Mouse (Mus musculus) retina, postnatal 7 days (tissue): Measurements from ENCODE around the gene Olfr1511.
"Not testable (repeated sequence)": the region's sequence is repeated elsewhere in the genome, so short reads cannot be mapped to it uniquely, and the experiment has no call there.

ENCODE experiments used
- DNase-seq: peaks from one replicate; pipeline ENCODE4 v3.0.0-alpha.2; 2012; ENCODE audit warnings: low read depth, low spot score

Gene Olfr1511

DNA sequence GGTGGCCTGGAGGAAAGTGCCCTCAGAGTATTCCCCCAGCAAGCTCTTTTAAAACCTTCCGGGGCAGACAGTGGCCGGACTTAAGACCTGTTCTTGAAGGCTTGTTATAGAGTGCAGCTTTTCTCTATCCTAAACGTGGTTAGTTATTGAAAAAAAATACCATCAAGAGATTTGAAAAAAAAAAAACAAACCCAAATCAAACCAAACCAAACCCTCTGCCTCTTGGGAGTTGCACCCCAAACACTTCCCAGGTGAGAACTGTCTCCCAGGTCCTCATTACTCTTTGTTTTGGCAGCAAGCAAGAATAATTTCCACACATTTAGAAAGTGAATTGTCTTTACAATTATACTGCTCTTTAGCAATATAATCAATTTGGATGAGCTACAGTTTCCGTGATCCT, at the start of gene Olfr1511:
Gene Olfr1511, minus strand, starts transcription at position 101 of the 400 bp plus-strand sequence.
- DNase-seq, result no peak

DNA sequence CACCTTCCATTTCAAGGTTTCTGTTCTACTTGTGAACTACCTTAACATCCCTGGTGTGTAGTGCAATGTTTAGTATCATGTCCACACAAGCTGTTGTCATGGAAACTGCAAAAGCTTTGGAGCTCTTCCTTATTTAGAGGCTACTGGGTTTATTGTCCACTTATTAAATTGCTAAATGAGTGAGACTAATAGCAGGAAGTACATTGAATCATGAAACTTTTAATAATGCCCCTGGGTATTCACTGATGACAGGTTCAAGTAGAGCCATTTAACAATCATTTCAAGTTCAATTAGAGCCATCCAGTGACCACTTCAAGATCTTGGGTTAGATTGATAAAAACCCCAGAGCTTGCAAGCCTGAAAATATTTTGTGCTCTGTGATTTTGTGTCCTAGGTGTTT, 45.5 kb upstream of the Olfr1511 start, which contains the start of gene Olfr1509:
Gene Olfr1509, plus strand, starts transcription at position 301 of the 400 bp plus-strand sequence.
- no peak for DNase-seq

DNA sequence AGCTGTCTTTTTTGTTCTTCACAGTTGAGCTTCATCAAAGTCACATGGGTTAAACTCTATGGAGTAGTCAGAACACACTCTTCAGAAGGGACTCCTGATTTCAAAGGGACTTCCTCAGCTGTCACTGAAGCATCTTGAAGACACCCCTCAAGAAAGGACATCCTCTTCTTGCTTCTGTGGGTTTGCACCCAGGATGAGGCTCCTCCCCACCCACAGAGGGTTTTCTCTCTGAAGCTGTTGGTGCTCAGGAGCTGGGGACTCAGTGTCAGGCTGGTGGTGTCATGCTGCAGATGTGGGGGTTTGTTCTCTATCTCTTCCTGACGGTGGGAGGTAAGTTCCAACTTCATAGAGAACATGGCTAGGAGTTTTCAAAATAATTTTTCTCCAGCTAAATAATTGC, 30.5 kb upstream of the Olfr1511 start:
- DNase-seq, result no peak

DNA sequence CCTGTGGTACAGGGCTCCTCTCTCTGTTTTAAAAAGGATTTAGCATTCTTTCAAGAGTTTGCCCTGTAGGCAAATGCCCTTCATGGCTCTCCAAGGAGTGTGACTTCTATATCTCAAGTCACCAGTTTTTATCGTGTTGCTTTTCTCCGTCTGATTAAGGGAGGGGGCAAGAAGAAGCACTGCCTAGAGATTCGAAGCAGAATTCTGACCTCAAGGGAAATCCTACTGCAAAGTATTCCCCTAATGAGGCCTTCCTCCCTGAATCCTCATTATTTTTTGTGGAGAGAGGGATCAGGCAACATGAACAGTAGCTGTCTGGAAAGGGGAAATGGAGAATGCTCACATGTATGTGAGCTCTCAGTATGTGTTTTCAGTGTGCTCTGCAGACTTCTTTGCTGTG, 17.1 kb upstream of the Olfr1511 start, which contains the start of gene Olfr1510:
Gene Olfr1510, minus strand, starts transcription at position 101 of the 400 bp plus-strand sequence.
- no peak for DNase-seq

DNA sequence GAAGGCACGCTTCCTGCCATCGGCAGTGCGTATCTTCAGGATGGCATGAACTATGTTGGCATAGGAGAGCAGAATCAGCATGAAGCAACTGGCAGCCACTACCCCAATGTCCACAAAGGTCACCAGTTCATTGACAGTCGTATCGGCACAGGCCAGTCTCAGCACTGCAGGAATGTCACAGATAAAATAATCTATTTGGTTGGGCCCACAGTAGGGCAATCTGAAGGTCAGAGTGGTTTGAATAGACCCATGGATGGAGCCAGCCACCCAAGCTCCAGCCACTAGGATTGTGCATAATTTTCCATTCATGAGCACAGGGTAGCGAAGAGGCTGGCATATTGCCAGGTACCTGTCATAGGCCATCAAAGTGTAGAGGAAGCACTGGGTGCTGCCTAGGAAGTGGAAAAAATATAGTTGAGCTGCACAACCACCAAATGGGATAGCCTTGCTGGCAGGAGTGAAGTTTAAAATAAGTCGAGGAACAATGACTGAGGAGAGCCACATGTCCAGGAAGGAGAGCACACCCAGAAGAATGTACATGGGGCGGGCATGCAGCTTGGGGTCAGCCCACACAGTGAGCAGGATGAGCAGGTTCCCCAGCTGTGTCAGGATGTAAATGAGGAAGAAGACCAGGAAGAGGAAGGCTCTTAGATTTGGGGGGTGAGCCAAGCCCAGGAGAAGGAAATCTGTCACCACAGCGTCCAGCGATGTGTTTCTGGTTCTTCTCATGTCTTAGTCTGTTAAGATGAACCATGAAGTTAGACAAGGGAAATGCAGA, 13.2 kb upstream of the Olfr1511 start:
- DNase-seq, result not testable (repeated sequence)

DNA sequence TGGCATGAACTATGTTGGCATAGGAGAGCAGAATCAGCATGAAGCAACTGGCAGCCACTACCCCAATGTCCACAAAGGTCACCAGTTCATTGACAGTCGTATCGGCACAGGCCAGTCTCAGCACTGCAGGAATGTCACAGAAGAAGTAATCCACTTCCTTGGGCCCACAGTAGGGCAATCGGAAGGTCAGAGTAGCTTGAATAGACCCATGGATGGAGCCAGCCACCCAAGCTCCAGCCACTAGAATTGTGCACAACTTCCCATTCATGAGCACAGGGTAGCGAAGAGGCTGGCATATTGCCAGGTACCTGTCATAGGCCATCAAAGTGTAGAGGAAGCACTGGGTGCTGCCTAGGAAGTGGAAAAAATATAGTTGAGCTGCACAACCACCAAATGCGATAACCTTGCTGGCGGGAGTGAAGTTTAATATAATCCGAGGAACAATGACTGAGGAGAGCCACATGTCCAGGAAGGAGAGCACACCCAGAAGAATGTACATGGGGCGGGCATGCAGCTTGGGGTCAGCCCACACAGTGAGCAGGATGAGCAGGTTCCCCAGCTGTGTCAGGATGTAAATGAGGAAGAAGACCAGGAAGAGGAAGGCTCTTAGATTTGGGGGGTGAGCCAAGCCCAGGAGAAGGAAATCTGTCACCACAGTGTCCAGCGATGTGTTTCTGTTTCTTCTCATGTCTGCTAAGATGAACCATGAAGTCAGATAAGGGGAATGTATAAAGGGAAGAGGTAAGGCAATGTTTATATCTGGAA, 6.9 kb downstream of the Olfr1511 start:
- not testable (repeated sequence) for DNase-seq

DNA sequence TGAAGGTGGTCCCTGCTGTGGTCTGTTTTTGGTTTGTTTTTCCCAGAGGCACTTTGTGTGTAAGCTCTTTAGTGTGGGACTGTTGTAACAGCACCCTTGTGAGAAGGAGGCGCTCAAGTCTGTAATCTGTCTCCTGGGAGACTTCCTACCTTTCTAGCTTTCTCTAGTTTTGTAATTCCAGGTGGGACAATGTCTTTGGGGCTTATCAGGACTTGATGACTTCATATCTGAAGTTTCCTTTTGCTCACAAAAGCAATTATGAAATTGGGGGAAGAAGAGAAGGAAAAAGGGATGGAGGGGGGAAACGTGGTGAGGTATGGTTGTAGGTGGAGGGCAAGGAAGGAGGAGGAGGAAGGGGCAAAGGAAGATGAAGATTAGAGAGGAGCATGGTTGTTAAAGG, 18.1 kb downstream of the Olfr1511 start, which contains the start of gene Olfr1512:
Gene Olfr1512, minus strand, starts transcription at position 101 of the 400 bp plus-strand sequence.
- no peak for DNase-seq

DNA sequence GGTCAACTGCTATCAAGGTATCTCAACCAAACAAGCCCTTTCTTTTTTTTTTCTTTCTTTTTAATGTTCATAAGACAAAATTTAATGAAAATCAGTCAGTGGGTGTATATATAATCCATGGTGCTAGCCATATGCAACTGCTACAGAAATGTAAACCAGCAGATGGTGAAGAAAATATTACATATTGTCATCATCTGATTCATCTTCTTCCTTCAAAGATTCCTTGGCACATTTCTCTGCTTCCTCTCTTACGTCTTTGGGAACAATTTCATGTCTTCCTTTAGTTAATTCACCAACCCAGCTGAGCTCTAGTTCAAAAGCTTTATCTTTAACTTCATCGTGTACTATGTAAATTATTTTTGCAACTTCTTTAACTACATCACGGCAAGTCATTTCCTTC, 28.4 kb downstream of the Olfr1511 start:
- DNase-seq, result no peak

DNA sequence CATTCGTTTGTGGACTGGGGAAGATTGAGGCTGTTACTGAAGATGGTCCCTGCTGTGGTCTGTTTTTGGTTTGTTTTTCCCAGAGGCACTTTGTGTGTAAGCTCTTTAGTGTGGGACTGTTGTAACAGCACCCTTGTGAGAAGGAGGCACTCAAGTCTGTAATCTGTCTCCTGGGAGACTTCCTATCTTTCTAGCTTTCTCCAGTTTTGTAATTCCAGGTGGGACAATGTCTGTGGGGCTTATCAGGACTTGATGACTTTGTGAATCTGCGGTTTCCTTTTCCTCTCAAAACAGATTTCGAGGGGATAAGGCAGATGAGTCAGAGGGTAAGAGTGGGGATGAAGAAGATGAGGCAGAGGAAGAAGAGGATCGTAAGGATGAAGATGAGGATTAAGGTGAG, 40.9 kb downstream of the Olfr1511 start, which contains the start of gene Olfr1513:
Gene Olfr1513, minus strand, starts transcription at position 101 of the 400 bp plus-strand sequence.
- DNase-seq, result no peak
